Mouse (Mus musculus): ENCODE data around the gene Fam173a. TPM values are rescaled to one million over a fixed set of nuclear protein-coding genes. Genes with fewer than 3 reads are reported as not detected.
A peak's percentile ranks its signal among the peaks of the same experiment; 100 is the strongest.

The Fam173a gene
- polyA plus RNA-seq, 1 experiment from 2014 or later = 127 TPM

DNA sequence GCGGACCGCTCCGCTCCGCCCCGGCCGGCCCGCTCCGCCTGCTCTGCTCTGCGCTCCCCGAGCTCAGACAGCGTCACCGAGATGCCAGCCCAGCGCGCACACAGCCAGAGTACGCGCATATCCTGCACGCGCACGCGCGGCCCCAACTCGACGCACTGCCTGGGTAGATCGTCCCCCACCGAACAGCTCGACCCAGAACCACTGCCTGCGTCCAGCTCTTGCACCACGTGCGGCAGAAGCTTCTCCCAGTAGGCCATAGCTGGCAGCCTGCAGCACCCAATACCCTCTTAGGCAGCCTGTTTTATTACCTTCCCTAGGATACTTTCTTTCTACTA is 44.3 kb upstream of the Fam173a start, which contains the start of gene Rhbdl1:
Gene Rhbdl1, minus strand, starts transcription at position 220 of the 335 bp plus-strand sequence.
- ATAC-seq = no peak
- TF ChIP-seq CTCF (IDR thresholded peaks at IDR 0.05; ENCODE audit: low read depth) = no peak
- H3K4me1 ChIP-seq (replicated peaks; ENCODE audit: control insufficient read depth, insufficient read depth, low read length) = peaks cover 2% of the 10 kb centered on the region; the same call in 1 of the 2 replicates
- H3K4me3 ChIP-seq (ENCODE audit: low read depth, low read length) = peak within 1 kb of the TSS; percentile 34
- H3K4me2 ChIP-seq (replicated peaks; ENCODE audit: low read depth) = peak within 1 kb of the TSS; percentile 93
- no peak within 1 kb of the TSS; the same call in 1 of the 2 replicates for H3K27ac ChIP-seq (ENCODE audit: low read depth, low read length)
- no peaks in the 10 kb centered on the region for H3K27me3 ChIP-seq (replicated peaks; ENCODE audit: control insufficient read depth, insufficient read depth, low read length)
- peak within 1 kb of the TSS; percentile 51 for H3K9ac ChIP-seq (ENCODE audit: low read depth, low read length)
- WGBS = 3% methylated on average over 29 of the region's 29 CpGs
- peaks cover 43% of the 10 kb centered on the region for H3K36me3 ChIP-seq (ENCODE audit: control insufficient read depth, insufficient read depth)
- H3K9me3 ChIP-seq (ENCODE audit: control insufficient read depth) = no peaks in the 10 kb centered on the region

DNA sequence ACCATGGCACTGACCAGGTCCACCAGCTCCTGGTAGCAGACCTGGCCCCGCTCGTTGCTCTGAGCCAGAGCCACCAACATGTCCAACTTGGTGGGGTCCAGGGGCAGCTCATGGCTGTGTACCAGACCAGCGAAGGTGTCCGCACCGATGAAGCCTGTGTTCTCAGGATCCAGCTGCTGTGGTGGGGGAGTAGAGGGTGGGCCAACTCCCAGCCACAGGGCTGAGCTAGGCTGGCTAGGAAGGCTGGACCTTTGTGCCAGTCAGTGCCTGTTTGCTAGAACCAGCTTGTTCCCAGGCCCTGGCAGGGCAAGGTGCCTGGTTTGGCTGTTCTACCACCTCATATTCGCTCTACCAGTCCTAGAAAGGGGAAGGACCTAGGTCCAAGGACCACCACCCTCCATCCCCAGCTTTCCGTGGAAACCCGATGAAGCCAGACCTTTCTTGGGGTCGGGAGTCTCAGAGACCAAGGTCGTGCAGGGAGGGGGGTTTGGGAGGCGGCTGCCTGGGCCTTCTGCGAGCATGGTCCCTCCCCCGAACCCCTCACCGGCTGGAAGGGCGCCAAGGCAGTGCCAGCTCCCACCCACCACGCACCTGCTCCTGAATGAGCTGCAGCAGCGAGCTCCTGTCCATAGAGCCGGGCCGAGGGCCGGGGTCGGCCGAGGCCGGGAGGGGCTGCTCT is 43.8 kb upstream of the Fam173a start:
- peaks cover 6% of the 10 kb centered on the region; the same call in 1 of the 2 replicates for H3K4me1 ChIP-seq (replicated peaks; ENCODE audit: control insufficient read depth, insufficient read depth, low read length)
- no peak overlapping the region; the same call in 1 of the 2 replicates for H3K27ac ChIP-seq (ENCODE audit: low read depth, low read length)
- H3K4me3 ChIP-seq (ENCODE audit: low read depth, low read length) = peak overlapping the region; percentile 34
- H3K9ac ChIP-seq (ENCODE audit: low read depth, low read length) = peak overlapping the region; percentile 51
- no peaks in the 10 kb centered on the region for H3K27me3 ChIP-seq (replicated peaks; ENCODE audit: control insufficient read depth, insufficient read depth, low read length)
- no peaks in the 10 kb centered on the region for H3K9me3 ChIP-seq (ENCODE audit: control insufficient read depth)
- WGBS = 23% methylated on average over 23 of the region's 23 CpGs
- H3K4me2 ChIP-seq (replicated peaks; ENCODE audit: low read depth) = peak overlapping the region; percentile 93
- ATAC-seq = no peak
- no peak for TF ChIP-seq CTCF (IDR thresholded peaks at IDR 0.05; ENCODE audit: low read depth)
- peaks cover 40% of the 10 kb centered on the region for H3K36me3 ChIP-seq (ENCODE audit: control insufficient read depth, insufficient read depth)

DNA sequence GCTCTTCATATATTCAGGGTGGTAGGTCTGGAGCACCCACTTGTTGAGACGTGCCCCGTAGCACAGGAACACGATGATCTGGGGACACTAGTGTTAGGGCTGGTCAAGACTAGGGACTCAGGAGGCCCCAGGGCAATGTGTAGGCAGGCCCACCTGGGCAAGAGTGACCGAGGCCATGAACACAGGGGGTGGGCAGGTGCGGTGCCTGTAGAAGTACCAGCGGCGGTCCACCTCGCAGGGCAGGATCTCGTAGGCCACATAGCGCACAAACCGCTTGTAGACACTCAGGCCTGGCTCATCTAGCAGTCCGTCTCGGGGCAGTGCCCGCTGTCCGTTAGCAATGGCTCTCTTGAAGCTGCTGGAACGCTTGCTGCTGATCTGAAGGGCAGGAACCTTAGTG is 43.1 kb upstream of the Fam173a start:
- Histone ChIP-seq H3K4me2 (replicated peaks; ENCODE audit: low read depth) (peak overlapping the region; percentile 93), H3K27me3 (replicated peaks; ENCODE audit: control insufficient read depth, insufficient read depth, low read length) (no peaks in the 10 kb centered on the region), H3K27ac (ENCODE audit: low read depth, low read length) (no peak overlapping the region), H3K4me1 (replicated peaks; ENCODE audit: control insufficient read depth, insufficient read depth, low read length) (peaks cover 11% of the 10 kb centered on the region; the same call in 1 of the 2 replicates), H3K4me3 (ENCODE audit: low read depth, low read length) (no peak overlapping the region), H3K9me3 (ENCODE audit: control insufficient read depth) (no peaks in the 10 kb centered on the region), H3K9ac (ENCODE audit: low read depth, low read length) (peak overlapping the region; percentile 22; the same call in 1 of the 2 replicates), H3K36me3 (ENCODE audit: control insufficient read depth, insufficient read depth) (peaks cover 40% of the 10 kb centered on the region)
- TF ChIP-seq CTCF (IDR thresholded peaks at IDR 0.05; ENCODE audit: low read depth) = no peak
- 90% methylated on average over 16 of the region's 16 CpGs for WGBS
- ATAC-seq = no peak

DNA sequence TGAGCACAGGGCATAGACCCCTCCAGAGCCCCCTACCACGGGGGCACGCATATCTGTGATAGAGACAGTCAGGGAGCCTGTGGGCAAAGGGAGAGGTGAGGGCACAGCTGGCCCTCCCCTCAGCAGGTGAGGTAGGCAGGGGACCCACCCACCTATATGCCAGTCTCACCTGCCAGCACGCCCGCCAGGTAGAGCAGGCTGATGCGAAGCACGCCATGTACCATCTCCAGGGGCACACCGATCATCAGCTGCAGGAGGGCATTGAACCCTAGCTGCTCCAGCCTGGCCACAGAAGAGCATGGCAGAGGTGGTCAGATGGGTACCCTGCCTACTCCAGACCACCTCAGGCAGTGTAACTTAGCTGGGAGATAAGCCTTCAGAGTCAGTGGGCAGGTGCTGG is 42.6 kb upstream of the Fam173a start:
- peak overlapping the region; percentile 93 for H3K4me2 ChIP-seq (replicated peaks; ENCODE audit: low read depth)
- H3K9ac ChIP-seq (ENCODE audit: low read depth, low read length) = no peak overlapping the region
- H3K27ac ChIP-seq (ENCODE audit: low read depth, low read length) = no peak overlapping the region
- 89% methylated on average over 7 of the region's 7 CpGs for WGBS
- peaks cover 41% of the 10 kb centered on the region for H3K36me3 ChIP-seq (ENCODE audit: control insufficient read depth, insufficient read depth)
- no peaks in the 10 kb centered on the region for H3K9me3 ChIP-seq (ENCODE audit: control insufficient read depth)
- H3K4me3 ChIP-seq (ENCODE audit: low read depth, low read length) = no peak overlapping the region
- H3K27me3 ChIP-seq (replicated peaks; ENCODE audit: control insufficient read depth, insufficient read depth, low read length) = no peaks in the 10 kb centered on the region
- ATAC-seq = no peak
- TF ChIP-seq CTCF (IDR thresholded peaks at IDR 0.05; ENCODE audit: low read depth) = no peak
- H3K4me1 ChIP-seq (replicated peaks; ENCODE audit: control insufficient read depth, insufficient read depth, low read length) = peaks cover 11% of the 10 kb centered on the region; the same call in 1 of the 2 replicates

DNA sequence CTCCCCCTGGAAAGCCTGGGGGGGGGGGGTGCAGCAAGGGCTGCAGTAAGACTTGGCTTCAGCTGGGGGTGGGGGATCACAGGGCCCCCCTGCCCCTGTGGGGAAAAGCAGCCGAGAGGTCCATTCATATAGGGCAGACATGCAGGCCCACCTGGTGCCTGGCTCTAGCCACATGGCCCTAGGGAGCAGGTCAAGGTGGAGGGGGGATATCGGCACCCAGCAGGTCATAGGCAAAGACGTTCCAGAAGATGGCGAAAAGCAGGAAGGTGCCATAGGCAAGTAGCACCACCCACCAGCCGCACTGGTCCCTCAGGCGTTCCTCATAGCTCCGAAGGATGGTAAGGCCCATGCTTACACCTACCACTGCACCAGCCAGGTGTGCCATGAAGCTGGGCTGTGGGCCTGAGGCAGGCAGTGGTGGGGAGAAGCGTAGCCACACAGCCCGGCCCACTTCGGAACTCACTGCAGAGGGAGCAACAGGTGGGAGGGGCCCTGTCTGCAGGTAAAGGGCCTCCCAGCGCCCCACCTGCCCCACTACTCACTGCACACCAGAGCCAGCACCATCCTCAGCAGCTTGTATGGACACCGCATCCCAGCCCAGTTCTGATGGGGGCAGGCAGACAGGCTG is 42.0 kb upstream of the Fam173a start:
- Histone ChIP-seq H3K36me3 (ENCODE audit: control insufficient read depth, insufficient read depth) (peaks cover 38% of the 10 kb centered on the region), H3K4me1 (replicated peaks; ENCODE audit: control insufficient read depth, insufficient read depth, low read length) (peaks cover 11% of the 10 kb centered on the region; the same call in 1 of the 2 replicates), H3K4me2 (replicated peaks; ENCODE audit: low read depth) (peak overlapping the region; percentile 93), H3K27ac (ENCODE audit: low read depth, low read length) (peak overlapping the region; percentile 98; the same call in 1 of the 2 replicates), H3K4me3 (ENCODE audit: low read depth, low read length) (peak overlapping the region; percentile 76), H3K9ac (ENCODE audit: low read depth, low read length) (peak overlapping the region; percentile 78; the same call in 1 of the 2 replicates), H3K9me3 (ENCODE audit: control insufficient read depth) (no peaks in the 10 kb centered on the region), H3K27me3 (replicated peaks; ENCODE audit: control insufficient read depth, insufficient read depth, low read length) (no peaks in the 10 kb centered on the region)
- 62% methylated on average over 12 of the region's 12 CpGs for WGBS
- ATAC-seq = no peak
- no peak for TF ChIP-seq CTCF (IDR thresholded peaks at IDR 0.05; ENCODE audit: low read depth)

DNA sequence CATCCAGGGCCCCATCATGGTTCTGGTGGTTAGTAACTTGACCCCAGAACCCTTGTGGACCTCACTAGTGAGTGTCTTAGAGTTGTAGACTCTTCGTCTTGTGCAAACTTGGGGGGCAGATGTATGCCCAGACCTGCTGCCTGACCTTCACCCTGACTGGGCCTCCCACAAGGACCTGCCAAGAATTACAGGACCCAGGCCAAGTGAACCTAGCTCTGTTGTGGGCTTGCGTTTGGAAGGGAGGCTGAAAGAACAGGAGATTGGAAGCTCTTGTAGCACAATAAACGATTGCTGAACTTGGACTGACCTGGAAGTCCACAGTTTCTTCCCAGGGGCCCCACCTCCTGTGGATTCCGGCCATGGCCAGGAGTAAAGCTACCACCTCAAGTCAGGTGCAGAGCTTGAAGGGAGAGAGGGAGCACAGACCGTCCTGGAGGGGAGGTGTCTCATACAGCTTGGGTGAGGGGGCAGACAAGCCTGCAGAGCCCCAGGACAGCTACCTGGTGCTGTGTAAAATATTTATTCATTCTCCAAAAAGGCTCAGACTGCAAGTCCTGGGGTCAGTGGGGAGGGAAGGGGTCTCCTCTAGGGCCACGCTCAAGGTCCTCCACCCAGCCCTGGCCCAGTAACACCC is 41.4 kb upstream of the Fam173a start:
- peak overlapping the region; percentile 98 for H3K27ac ChIP-seq (ENCODE audit: low read depth, low read length)
- 18% methylated on average over 6 of the region's 6 CpGs for WGBS
- no peak for TF ChIP-seq CTCF (IDR thresholded peaks at IDR 0.05; ENCODE audit: low read depth)
- peaks cover 11% of the 10 kb centered on the region; the same call in 1 of the 2 replicates for H3K4me1 ChIP-seq (replicated peaks; ENCODE audit: control insufficient read depth, insufficient read depth, low read length)
- peak overlapping the region; percentile 76 for H3K4me3 ChIP-seq (ENCODE audit: low read depth, low read length)
- peak overlapping the region; percentile 93 for H3K4me2 ChIP-seq (replicated peaks; ENCODE audit: low read depth)
- no peak for ATAC-seq
- H3K27me3 ChIP-seq (replicated peaks; ENCODE audit: control insufficient read depth, insufficient read depth, low read length) = no peaks in the 10 kb centered on the region
- no peaks in the 10 kb centered on the region for H3K9me3 ChIP-seq (ENCODE audit: control insufficient read depth)
- H3K36me3 ChIP-seq (ENCODE audit: control insufficient read depth, insufficient read depth) = peaks cover 32% of the 10 kb centered on the region
- H3K9ac ChIP-seq (ENCODE audit: low read depth, low read length) = peak overlapping the region; percentile 78
